Mouse (Mus musculus) CH12.LX (cell line): ENCODE measurements around the gene Ppt2.

Source experiments
- CTCF ChIP-seq, 2 experiments: IDR thresholded peaks in 1 of 2; conservative IDR thresholded peaks in 1 of 2; 2 replicates each; pipeline ENCODE4 v1.5.1; 2011 to 2012; ENCODE audit warnings: low read depth in 2 of 2, low read length in 2 of 2, improper control_type of control experiment in 1 of 2, inconsistent platforms in 1 of 2, mild to moderate bottlenecking in 1 of 2, moderate library complexity in 1 of 2
- HCFC1 ChIP-seq: IDR thresholded peaks from 2 replicates; pipeline ENCODE4 v1.6.1; 2012; ENCODE audit warnings: low read depth, mild to moderate bottlenecking, inconsistent platforms, low read length, improper control_type of control experiment
- JUND ChIP-seq: conservative IDR thresholded peaks from 2 replicates; pipeline ENCODE4 v1.6.1; 2011; ENCODE audit warnings: low read depth, low read length, improper control_type of control experiment
- MAFK ChIP-seq: IDR thresholded peaks from 2 replicates; pipeline ENCODE4 v1.6.1; 2011; ENCODE audit warnings: low read length, improper control_type of control experiment; ENCODE audit not compliant: insufficient replicate concordance
- POLR2A ChIP-seq: IDR thresholded peaks from 2 replicates; pipeline ENCODE4 v1.6.1; 2011; ENCODE audit warnings: low read depth, mild to moderate bottlenecking, improper control_type of control experiment, low read length
- USF1 ChIP-seq: IDR thresholded peaks from 2 replicates; pipeline ENCODE4 v1.6.1; 2014; ENCODE audit warnings: low read depth, mild to moderate bottlenecking, inconsistent platforms, low read length, improper control_type of control experiment
- ZMIZ1 ChIP-seq: IDR thresholded peaks from 2 replicates; pipeline ENCODE4 v1.6.1; 2012; ENCODE audit warnings: low read depth, mild to moderate bottlenecking, inconsistent platforms, low read length, improper control_type of control experiment
- ZNF384 ChIP-seq: IDR thresholded peaks from 2 replicates; pipeline ENCODE4 v1.6.1; 2012; ENCODE audit warnings: low read depth, low read length, improper control_type of control experiment, inconsistent platforms

GRCm38 (mm10) chr17:34660259-34660820 is 32.0 kb upstream of the Ppt2 start:
- TF ChIP-seq CTCF (conservative IDR thresholded peaks at IDR 0.05 in 1 of 2, IDR thresholded peaks at IDR 0.05 in 1 of 2; ENCODE audit: low read depth in 2 of 2, low read length in 2 of 2) = no peak
- TF ChIP-seq USF1 = no peak
- no peak for TF ChIP-seq ZMIZ1
- no peak for TF ChIP-seq MAFK
- no peak for TF ChIP-seq HCFC1
- no peak for TF ChIP-seq JUND
- TF ChIP-seq ZNF384 = no peak
- no peak for TF ChIP-seq POLR2A
